Mouse (Mus musculus) thymus, adult 2 months (tissue): ENCODE measurements around the gene Rasgrp1.

ENCODE experiments used
- CTCF ChIP-seq: fragments of 200-500 bp; IDR thresholded peaks from 2 replicates; pipeline ENCODE4 v1.5.1; 2012; ENCODE audit warnings: mild to moderate bottlenecking, control low read depth, low read length, moderate library complexity, borderline replicate concordance; ENCODE audit not compliant: control insufficient read depth, poor library complexity, insufficient read depth; ENCODE audit errors: extremely low read depth
- POLR2A ChIP-seq: fragments of 200-500 bp; IDR thresholded peaks from 2 replicates; pipeline ENCODE4 v1.6.1; 2012; ENCODE audit warnings: mild to moderate bottlenecking, low read length, control low read depth, moderate library complexity; ENCODE audit not compliant: control insufficient read depth, poor library complexity, insufficient read depth; ENCODE audit errors: extremely low read depth

DNA sequence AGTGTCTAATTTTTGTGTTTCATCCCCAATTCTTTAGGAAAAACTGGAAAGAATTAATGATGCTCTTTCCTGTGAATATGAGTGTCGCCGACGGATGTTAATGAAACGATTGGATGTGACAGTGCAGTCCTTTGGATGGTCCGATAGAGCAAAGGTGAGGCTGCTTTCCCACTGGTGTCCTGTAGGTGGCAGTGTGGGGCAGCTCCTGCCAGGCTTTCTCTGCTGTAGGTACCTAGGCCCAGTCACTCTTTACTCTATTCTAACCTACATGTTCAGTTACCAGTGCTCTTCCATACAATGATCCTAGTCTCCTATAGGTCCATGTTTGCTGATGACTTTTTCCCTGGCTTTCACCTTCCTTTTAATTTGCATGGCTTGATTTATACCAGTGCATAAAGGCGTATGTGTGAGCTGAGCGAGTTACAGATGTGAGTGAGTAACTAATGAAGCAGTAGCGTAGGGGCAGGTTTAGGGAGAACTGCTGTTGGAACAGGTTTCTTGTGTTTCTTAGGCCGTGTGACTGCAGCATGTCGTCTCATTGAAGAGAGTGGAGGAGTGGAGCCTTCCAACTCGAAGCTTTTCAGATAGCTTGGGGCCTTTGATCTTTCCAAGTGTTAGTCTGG is 78.9 kb downstream of the Rasgrp1 start:
- TF ChIP-seq CTCF, result peak; percentile 70; the same call in 1 of the 2 replicates
- TF ChIP-seq POLR2A, result no peak
